Mouse (Mus musculus) neural tube, embryonic 13.5 days (tissue): ENCODE data around the gene Crybb3. TPM values are rescaled to one million over a fixed set of nuclear protein-coding genes. Genes with fewer than 3 reads are reported as not detected.

Experiments
- ATAC-seq: fragments of 200-750 bp; cut with Nextera tagmentation; 2 replicates; pipeline ENCODE4 v1.8.0; 2017; ENCODE audit warnings: low read depth, mild to moderate bottlenecking, moderate TSS enrichment, moderate library complexity
- H3K27ac ChIP-seq: fragments of 300-500 bp; sonication (generic); replicated peaks from 2 replicates; pipeline ENCODE4 v1.5.1; 2015; ENCODE audit warnings: moderate library complexity, mild to moderate bottlenecking, inconsistent platforms
- H3K27me3 ChIP-seq: fragments of 300-500 bp; sonication (generic); 2 replicates; pipeline ENCODE4 v1.6.1; 2015; ENCODE audit warnings: mild to moderate bottlenecking, inconsistent platforms
- H3K36me3 ChIP-seq: fragments of 300-500 bp; sonication (generic); 2 replicates; pipeline ENCODE4 v1.6.1; 2015; ENCODE audit warnings: mild to moderate bottlenecking, inconsistent platforms
- H3K4me1 ChIP-seq: fragments of 300-500 bp; sonication (generic); replicated peaks from 2 replicates; pipeline ENCODE4 v1.6.1; 2015; ENCODE audit warnings: inconsistent platforms
- H3K4me2 ChIP-seq: fragments of 300-500 bp; sonication (generic); 2 replicates; pipeline ENCODE4 v1.6.1; 2015; ENCODE audit warnings: inconsistent platforms, mild to moderate bottlenecking, moderate library complexity
- H3K4me3 ChIP-seq: fragments of 300-500 bp; sonication (generic); 2 replicates; pipeline ENCODE4 v1.5.1; 2015; ENCODE audit warnings: mild to moderate bottlenecking, inconsistent platforms
- H3K9ac ChIP-seq: fragments of 300-500 bp; sonication (generic); 2 replicates; pipeline ENCODE4 v1.6.1; 2015; ENCODE audit warnings: moderate library complexity, mild to moderate bottlenecking, inconsistent platforms
- H3K9me3 ChIP-seq: fragments of 300-500 bp; sonication (generic); 2 replicates; pipeline ENCODE4 v1.6.1; 2016; ENCODE audit warnings: inconsistent platforms
- WGBS: fragments of 180-500 bp; shearing (Covaris S2); methylation state at CpG from one replicate; pipeline ENCODE4 v1.1.7; 2015; 5-methylcytosine and 5-hydroxymethylcytosine counted together
- polyA plus RNA-seq: library from polyadenylated mRNA; unstranded; fragments of >200 nt; fragmentation: Nextera tagmentation; extraction: Ambion mirVana; gene quantifications from 2 replicates; pipeline ENCODE4 v1.2.1, GENCODE M21; 2015

The Crybb3 gene
- polyA plus RNA-seq, 1 experiment from 2014 or later = 0.96 TPM

DNA sequence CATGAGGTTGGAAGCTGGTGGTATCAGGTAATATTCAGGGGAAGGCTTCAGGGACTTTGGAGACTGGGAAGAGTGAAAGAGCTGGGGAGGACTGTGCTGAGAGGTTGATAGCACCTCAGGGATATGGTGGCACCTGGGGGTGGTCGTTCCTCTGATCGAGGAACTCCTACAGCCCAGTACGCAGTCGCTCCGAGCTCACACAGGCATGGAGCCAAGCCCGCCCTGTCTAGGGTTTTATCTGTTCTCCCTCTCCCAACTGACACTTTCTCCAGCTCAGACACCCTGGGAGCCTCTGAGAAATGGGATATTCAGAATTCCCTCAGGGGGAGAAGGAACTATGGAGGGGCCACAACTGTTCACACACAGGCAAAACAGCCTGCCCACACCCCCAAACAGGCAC is 40.6 kb downstream of the Crybb3 start:
- ATAC-seq = peak; percentile 16; the same call in 1 of the 2 replicates
- Histone ChIP-seq H3K9ac (no peak overlapping the region), H3K27ac (peak overlapping the region; percentile 61), H3K4me2 (no peak overlapping the region), H3K9me3 (no peaks in the 10 kb centered on the region), H3K36me3 (no peaks in the 10 kb centered on the region), H3K27me3 (no peaks in the 10 kb centered on the region), H3K4me3 (no peak overlapping the region), H3K4me1 (peaks cover 33% of the 10 kb centered on the region)
- 48% methylated on average over 6 of the region's 6 CpGs for WGBS

DNA sequence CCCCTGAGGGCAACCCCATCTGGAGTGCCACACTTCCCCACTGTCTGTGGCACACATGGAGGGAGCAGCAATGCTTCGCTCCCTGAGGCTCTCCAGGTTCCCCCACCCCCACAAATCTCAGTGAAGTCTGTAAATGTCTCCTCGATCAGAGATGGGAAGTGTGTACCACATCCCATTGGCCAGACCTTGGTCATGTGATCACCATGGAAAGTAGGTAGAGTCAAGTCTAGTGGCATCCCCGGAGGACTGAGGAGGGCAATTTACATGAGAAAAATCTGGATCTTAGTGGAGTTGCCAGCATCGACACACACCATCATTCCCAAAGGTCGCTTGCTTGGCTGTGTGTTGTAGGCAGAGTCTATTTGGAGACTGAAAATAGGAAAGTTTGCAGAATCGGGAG is 42.8 kb downstream of the Crybb3 start:
- Histone ChIP-seq H3K27ac (no peak overlapping the region), H3K9ac (no peak overlapping the region), H3K9me3 (no peaks in the 10 kb centered on the region), H3K4me1 (peaks cover 41% of the 10 kb centered on the region), H3K4me3 (no peak overlapping the region), H3K4me2 (no peak overlapping the region), H3K36me3 (no peaks in the 10 kb centered on the region), H3K27me3 (no peaks in the 10 kb centered on the region)
- 62% methylated on average over 6 of the region's 6 CpGs for WGBS
- no peak for ATAC-seq

DNA sequence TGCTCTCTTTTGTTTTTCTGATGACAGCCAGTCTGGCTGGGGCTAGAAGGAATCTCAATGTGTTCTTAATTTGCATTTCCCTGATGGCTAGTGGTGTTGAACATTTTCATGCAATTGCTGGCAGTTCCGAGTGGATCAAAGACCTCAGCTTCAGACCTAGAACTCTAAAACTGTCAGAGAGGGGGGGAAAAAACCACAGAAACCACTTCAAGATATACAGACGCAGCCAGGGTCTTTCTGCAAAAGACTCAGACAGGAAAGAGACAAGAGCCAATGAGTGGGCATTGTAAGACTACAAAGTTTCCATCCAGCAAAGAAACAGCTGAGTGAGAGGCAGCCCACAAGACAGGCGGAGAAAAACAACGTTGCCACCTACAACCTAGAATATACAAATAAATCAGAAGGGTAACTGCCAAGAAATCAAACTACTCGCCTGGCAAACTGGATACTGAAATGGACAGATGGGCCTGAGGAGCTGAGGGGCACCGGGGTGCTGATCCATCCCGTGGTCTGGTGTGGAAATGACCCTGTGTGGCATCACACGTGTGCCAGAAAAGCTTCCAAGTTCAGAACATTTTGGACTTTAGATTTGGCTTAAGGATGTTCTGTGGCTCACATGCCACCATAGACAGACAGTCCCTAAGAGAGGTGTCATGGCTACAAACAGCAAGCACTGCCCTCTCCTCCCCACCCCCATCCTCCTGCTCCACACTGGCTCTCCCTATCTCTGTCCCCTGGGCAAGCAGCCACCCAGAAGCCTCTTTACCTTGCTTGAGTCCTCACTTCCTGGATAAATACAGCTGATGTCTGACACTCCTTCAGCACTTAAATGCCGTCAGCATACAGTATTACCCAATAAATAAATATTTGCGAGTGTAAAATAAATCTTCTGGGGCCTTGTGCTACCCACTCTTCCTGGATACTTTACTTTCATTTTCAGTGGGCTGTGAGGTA is 46.0 kb downstream of the Crybb3 start:
- Histone ChIP-seq H3K4me3 (no peak overlapping the region), H3K9ac (no peak overlapping the region)
- WGBS = 60% methylated on average over 10 of the region's 10 CpGs

DNA sequence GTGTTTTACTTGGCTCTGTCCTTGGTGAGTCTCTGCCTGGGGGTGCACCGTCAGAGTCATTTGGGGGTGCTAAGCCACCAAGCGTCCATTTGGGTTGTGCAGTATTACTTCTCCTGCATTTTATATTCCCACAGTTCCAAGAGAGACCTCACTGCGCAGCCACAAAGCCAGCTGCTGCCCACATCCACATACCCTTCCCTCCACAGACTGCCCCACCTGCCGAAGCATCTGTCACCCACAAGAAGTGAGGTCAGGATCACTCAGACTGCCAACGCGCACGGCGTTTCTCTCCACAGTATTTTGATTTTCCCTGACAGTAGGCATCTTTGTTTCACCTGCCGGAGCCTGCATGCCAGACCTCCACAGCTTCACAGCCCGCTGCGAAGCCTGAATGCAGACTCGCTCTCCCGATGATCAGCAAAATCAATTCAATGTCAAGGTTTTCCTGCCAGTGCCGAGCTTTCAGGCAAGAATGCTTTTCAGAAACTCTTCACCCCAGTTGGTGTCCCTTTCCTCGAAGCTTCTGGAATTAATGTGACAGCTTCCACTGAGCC is 50.1 kb downstream of the Crybb3 start:
- H3K27me3 ChIP-seq = no peaks in the 10 kb centered on the region
- no peak for ATAC-seq
- H3K4me2 ChIP-seq = no peak overlapping the region
- no peak overlapping the region for H3K27ac ChIP-seq
- no peaks in the 10 kb centered on the region for H3K36me3 ChIP-seq
- H3K9ac ChIP-seq = 0 out of 2 replicates have a peak overlapping the region, but pooled peaks have one; percentile 3
- H3K4me3 ChIP-seq = no peak overlapping the region
- no peaks in the 10 kb centered on the region for H3K9me3 ChIP-seq
- 48% methylated on average over 15 of the region's 15 CpGs for WGBS
- peaks cover 27% of the 10 kb centered on the region for H3K4me1 ChIP-seq

More for the DNA sequence above, 46.0 kb downstream of the Crybb3 start:
- Histone ChIP-seq H3K36me3 (no peaks in the 10 kb centered on the region), H3K27me3 (no peaks in the 10 kb centered on the region), H3K27ac (no peak overlapping the region; the same call in 1 of the 2 replicates), H3K4me2 (no peak overlapping the region), H3K9me3 (no peaks in the 10 kb centered on the region), H3K4me1 (peaks cover 29% of the 10 kb centered on the region)
- ATAC-seq = no peak

DNA sequence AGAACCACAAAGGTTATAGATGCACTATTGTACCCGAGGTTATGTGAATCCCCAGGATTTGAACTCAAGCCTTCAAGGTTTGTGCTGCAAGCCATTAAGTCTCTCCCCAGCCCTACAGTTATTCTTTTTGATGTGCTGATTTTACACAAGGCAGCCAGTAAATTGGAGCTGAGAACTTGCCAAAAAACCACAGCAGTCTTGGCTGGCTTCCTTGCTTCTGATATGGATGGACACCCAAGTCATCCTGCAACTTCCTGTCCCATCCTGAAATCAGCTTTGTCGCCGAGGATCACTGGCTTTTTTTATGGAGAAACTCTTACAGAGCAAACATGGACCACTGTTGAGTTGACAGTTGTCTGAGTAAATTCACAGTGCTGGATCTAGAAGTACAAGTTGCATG is 51.3 kb downstream of the Crybb3 start:
- H3K9ac ChIP-seq = no peak overlapping the region
- H3K9me3 ChIP-seq = no peaks in the 10 kb centered on the region
- 72% methylated on average over 3 of the region's 3 CpGs for WGBS

DNA sequence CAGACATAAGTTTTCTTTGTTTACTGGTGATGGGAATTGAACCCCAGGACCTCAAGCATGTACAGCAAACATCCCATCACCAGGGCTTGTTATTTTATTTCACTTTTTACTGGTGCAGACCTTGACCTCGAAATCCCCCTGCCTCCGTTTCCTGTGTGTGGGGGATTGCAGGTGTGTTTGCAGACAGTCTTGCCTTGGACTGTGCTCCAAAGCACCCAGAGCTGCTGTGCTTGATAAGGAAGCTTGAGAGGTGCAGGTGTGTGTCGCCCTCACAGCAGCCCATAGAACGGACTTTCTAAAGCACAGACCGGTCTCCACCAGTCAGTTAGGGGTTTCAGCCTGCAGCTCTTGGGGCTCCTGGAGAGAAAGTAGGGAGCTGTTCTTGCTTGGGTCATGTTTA is 54.7 kb downstream of the Crybb3 start:
- WGBS = 88% methylated on average over 5 of the region's 5 CpGs
- Histone ChIP-seq H3K27me3 (no peaks in the 10 kb centered on the region), H3K4me1 (peaks cover 30% of the 10 kb centered on the region), H3K9ac (no peak overlapping the region), H3K27ac (no peak overlapping the region), H3K4me2 (no peak overlapping the region), H3K4me3 (no peak overlapping the region), H3K9me3 (no peaks in the 10 kb centered on the region), H3K36me3 (no peaks in the 10 kb centered on the region)
- ATAC-seq = no peak

More for the DNA sequence above, 51.3 kb downstream of the Crybb3 start:
- Histone ChIP-seq H3K4me2 (no peak overlapping the region), H3K27ac (no peak overlapping the region), H3K4me1 (peaks cover 24% of the 10 kb centered on the region), H3K36me3 (no peaks in the 10 kb centered on the region), H3K27me3 (no peaks in the 10 kb centered on the region), H3K4me3 (no peak overlapping the region)
- ATAC-seq = no peak

Other genes starting within 250 kb of the Crybb3 start
- gene Myo18b, start 185.2 kb downstream of the Crybb3 start, polyA plus RNA-seq = 1.4 and 1.5 TPM in 2 replicates
- gene Grk3, start 65.8 kb downstream of the Crybb3 start, polyA plus RNA-seq = 11.4 and 12.0 TPM in 2 replicates
- gene Crybb2, start 11.5 kb downstream of the Crybb3 start, polyA plus RNA-seq = not detected in 2 replicates
- gene 2900026A02Rik, start 139.7 kb upstream of the Crybb3 start, polyA plus RNA-seq = 2.6 and 3.4 TPM in 2 replicates
- gene Tmem211, start 145.3 kb upstream of the Crybb3 start, polyA plus RNA-seq = 0.14 TPM in 1 of 2 replicates, not detected in the other
- 13.0 and 16.5 TPM in 2 replicates for gene Sgsm1, start 229.2 kb upstream of the Crybb3 start, polyA plus RNA-seq